10 mouse cellular contexts compared by ENCODE assay signal in genomic region chr1:156996084-156996880, GRCm38 (mm10). TPM values are rescaled to one million over a fixed set of nuclear protein-coding genes. Genes with fewer than 3 reads are reported as not detected.
DNase-seq lines count a peak whose midpoint lies in the region; ATAC-seq and TF ChIP-seq lines count a peak whose summit lies in the region.
"Had no signal": no experiment of that assay in that cellular context is flagged by ENCODE, and none has a peak within 500 bp of the region (broad histone marks: within the 10 kb centered on the region; RNA-seq: fewer than 3 reads in every experiment).

No protein-coding gene starts in this region.

- no peaks in the 10 kb centered on the region for H3K36me3 ChIP-seq in forebrain, embryonic 15.5 days
- H3K36me3 ChIP-seq in liver, postnatal 0 days (replicated peaks; ENCODE audit: insufficient read depth, low read length), result no peaks in the 10 kb centered on the region
- H3K36me3 ChIP-seq: heart, embryonic 13.5 days had no signal

- no peak overlapping the region for H3K9ac ChIP-seq in forebrain, embryonic 15.5 days (replicated peaks)
- no peak overlapping the region; the same call in 1 of the 2 replicates for H3K9ac ChIP-seq in liver, postnatal 0 days (replicated peaks)
- H3K9ac ChIP-seq: heart, embryonic 13.5 days had no signal

- TF ChIP-seq EP300 in liver, postnatal 0 days (IDR thresholded peaks at IDR 0.05; ENCODE audit: low read depth), result no peak

- H3K4me1 ChIP-seq in forebrain, embryonic 15.5 days, result peaks cover 51% of the 10 kb centered on the region
- H3K4me1 ChIP-seq in liver, postnatal 0 days (ENCODE audit: insufficient read depth), result peaks cover 38% of the 10 kb centered on the region

- TF ChIP-seq CTCF in liver, postnatal 0 days (IDR thresholded peaks at IDR 0.05; ENCODE audit: low read depth), result no peak
- no peak for TF ChIP-seq CTCF in gastrocnemius, adult 2 months (IDR thresholded peaks at IDR 0.05)

- H3K4me3 ChIP-seq in forebrain, embryonic 15.5 days, result no peak overlapping the region
- H3K4me3 ChIP-seq in liver, postnatal 0 days (ENCODE audit: low read depth, low read length), result no peak overlapping the region
- H3K4me3 ChIP-seq in gastrocnemius, adult 2 months, result no peak overlapping the region
- H3K4me3 ChIP-seq: heart, embryonic 13.5 days had no signal

- H3K27me3 ChIP-seq in forebrain, embryonic 15.5 days, result no peaks in the 10 kb centered on the region
- H3K27me3 ChIP-seq in liver, postnatal 0 days (ENCODE audit: insufficient read depth, low read length), result no peaks in the 10 kb centered on the region
- H3K27me3 ChIP-seq: heart, embryonic 13.5 days had no signal

- no peak for ATAC-seq in forebrain, embryonic 15.5 days (replicated peaks)
- peak; percentile 34 for ATAC-seq in liver, postnatal 0 days

- 84% methylated on average over 10 of the region's 10 CpGs for WGBS in forebrain, embryonic 15.5 days
- WGBS in liver, postnatal 0 days (ENCODE audit: insufficient replicate concordance), result 61% methylated on average over 10 of the region's 10 CpGs

- intact Hi-C loops in heart, postnatal 10 days (cut with DNase I), result no loop called here
- intact Hi-C loops in gastrocnemius, adult 2 months (cut with DNase I), result no loop called here
- intact Hi-C loops in heart, postnatal 25 days (cut with DNase I), result no loop called here

- H3K4me2 ChIP-seq in forebrain, embryonic 15.5 days (replicated peaks), result no peak overlapping the region
- 0 out of 2 replicates have a peak overlapping the region, but pooled peaks have one; percentile 32 for H3K4me2 ChIP-seq in liver, postnatal 0 days (ENCODE audit: low read depth, low read length)
- H3K4me2 ChIP-seq: heart, embryonic 13.5 days had no signal

- H3K27ac ChIP-seq in forebrain, embryonic 15.5 days (replicated peaks), result peak overlapping the region; percentile 72
- peak overlapping the region; percentile 62 for H3K27ac ChIP-seq in liver, postnatal 0 days (ENCODE audit: low read depth)
- H3K27ac ChIP-seq in gastrocnemius, adult 2 months, result no peak overlapping the region
- H3K27ac ChIP-seq: heart, embryonic 13.5 days had no signal

- peak; percentile 19 to 56 for DNase-seq in heart, adult 9 months (ENCODE audit: low spot score in 2 of 2)
- no peak for DNase-seq in heart, postnatal 10 days
- peak; percentile 49 for DNase-seq in 416B (ENCODE audit: low read depth)
- DNase-seq in liver, postnatal 0 days, result peak; percentile 39
- DNase-seq in gastrocnemius, adult 2 months, result no peak
- no peak for DNase-seq in gastrocnemius, postnatal 25 days
- DNase-seq in heart, postnatal 25 days (ENCODE audit: low spot score), result no peak
- DNase-seq: adrenal gland, adult 2 months had no signal

- no peaks in the 10 kb centered on the region for H3K9me3 ChIP-seq in forebrain, embryonic 15.5 days
- H3K9me3 ChIP-seq in liver, postnatal 0 days (ENCODE audit: low read length), result no peaks in the 10 kb centered on the region
- H3K9me3 ChIP-seq: heart, embryonic 13.5 days had no signal

RNA-seq across cellular contexts. Expression of gene Ralgps2, which starts 56.9 kb away (rescaled TPM):
- 10 to 100 TPM; 22.0 to 24.5 TPM for total RNA-seq in heart, postnatal 10 days (2021)
- polyA plus RNA-seq in forebrain, embryonic 15.5 days (2015; fragmentation: Nextera tagmentation; extraction: Ambion mirVana), result 136 and 139 TPM in 2 replicates
- 25.6 and 26.4 TPM in 2 replicates for polyA plus RNA-seq in liver, postnatal 0 days (2015; fragmentation: Nextera tagmentation; extraction: Ambion mirVana)
- 1 to 10 TPM; 1.5 to 1.9 TPM for total RNA-seq in gastrocnemius, adult 2 months (2021)
- 1 to 10 TPM; 1.6 to 1.9 TPM for total RNA-seq in gastrocnemius, postnatal 25 days (2021)
- total RNA-seq in heart, postnatal 25 days (2021), result 10 to 100 TPM in 1 of 2 experiments, 1 to 10 TPM in 1; 8.6 to 10.4 TPM

Comparison
In these comparisons a context has a peak if more than half of its experiments do, and no peak if none do; other contexts are left out.
1. DNase-seq: peak in heart, adult 9 months (2 of 2), 416B (single experiment) and liver, postnatal 0 days (single experiment); none in heart, postnatal 10 days (0 of 2), gastrocnemius, adult 2 months (single experiment), gastrocnemius, postnatal 25 days (single experiment) and heart, postnatal 25 days (single experiment).